Comparison of ENCODE assay signal across 14 mouse cellular contexts in the genomic region with DNA sequence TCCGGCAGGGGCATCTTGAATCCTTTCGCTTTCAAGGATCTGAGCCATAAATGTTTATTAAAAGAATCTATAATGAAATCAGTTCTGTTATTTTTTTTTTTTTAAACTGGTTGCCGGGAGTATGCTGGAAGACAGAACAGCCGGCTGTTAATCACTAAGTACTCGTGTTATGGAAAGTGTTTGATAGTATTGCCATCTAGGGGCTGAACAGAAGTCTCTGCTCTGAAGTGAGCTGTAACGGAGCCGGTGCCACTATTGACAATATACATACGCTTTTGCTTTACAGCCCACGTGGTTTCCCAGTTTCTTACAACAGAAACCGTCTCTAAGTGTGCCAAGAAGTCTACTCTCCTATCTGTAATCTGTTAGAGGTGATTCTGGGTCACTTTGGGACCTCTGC.
DNase-seq lines count a peak whose midpoint lies in the region; ATAC-seq and TF ChIP-seq lines count a peak whose summit lies in the region.
"Had no signal": no experiment of that assay in that cellular context is flagged by ENCODE, and none has a peak within 500 bp of the region (broad histone marks: within the 10 kb centered on the region; RNA-seq: fewer than 3 reads in every experiment).

No protein-coding gene starts in this region.

- WGBS in hindbrain, embryonic 14.5 days = 35% methylated on average over 10 of the region's 10 CpGs
- WGBS in hindbrain, embryonic 12.5 days = 64% methylated on average over 10 of the region's 10 CpGs
- WGBS in lung, embryonic 16.5 days = 14% methylated on average over 10 of the region's 10 CpGs
- WGBS in midbrain, postnatal 0 days = 25% methylated on average over 10 of the region's 10 CpGs
- WGBS in kidney, embryonic 14.5 days = 44% methylated on average over 10 of the region's 10 CpGs

- no peaks in the 10 kb centered on the region for H3K4me1 ChIP-seq in hindbrain, embryonic 14.5 days (replicated peaks; ENCODE audit: control insufficient read depth, insufficient read depth, low read length)
- no peaks in the 10 kb centered on the region for H3K4me1 ChIP-seq in hindbrain, embryonic 12.5 days
- 0 out of 2 replicates have a peak, but pooled peaks cover 2% of the 10 kb centered on the region for H3K4me1 ChIP-seq in lung, embryonic 16.5 days (replicated peaks; ENCODE audit: control insufficient read depth, insufficient read depth, low read length)
- no peaks in the 10 kb centered on the region for H3K4me1 ChIP-seq in midbrain, postnatal 0 days (ENCODE audit: insufficient read depth, low read length)
- H3K4me1 ChIP-seq in kidney, embryonic 14.5 days (ENCODE audit: control insufficient read depth, insufficient read depth, low read length) = no peaks in the 10 kb centered on the region
- H3K4me1 ChIP-seq: neural tube, embryonic 12.5 days had no signal

- H3K27ac ChIP-seq in hindbrain, embryonic 14.5 days = no peak overlapping the region
- H3K27ac ChIP-seq in hindbrain, embryonic 12.5 days = no peak overlapping the region
- no peak overlapping the region for H3K27ac ChIP-seq in lung, embryonic 16.5 days (ENCODE audit: low read length)
- no peak overlapping the region for H3K27ac ChIP-seq in midbrain, postnatal 0 days (ENCODE audit: low read depth, low read length)
- no peak overlapping the region for H3K27ac ChIP-seq in kidney, embryonic 14.5 days (ENCODE audit: low read depth, low read length)
- H3K27ac ChIP-seq: neural tube, embryonic 12.5 days had no signal

- ATAC-seq in hindbrain, embryonic 14.5 days (ENCODE audit: low FRiP score) = no peak
- no peak for ATAC-seq in hindbrain, embryonic 12.5 days (ENCODE audit: low FRiP score)
- peak; percentile 64; the same call in 1 of the 2 replicates for ATAC-seq in lung, embryonic 16.5 days (ENCODE audit: low read depth)
- ATAC-seq in midbrain, postnatal 0 days (ENCODE audit: low FRiP score) = peak; percentile 77; the same call in 1 of the 2 replicates
- ATAC-seq in kidney, embryonic 14.5 days (ENCODE audit: low FRiP score, low TSS enrichment) = no peak
- ATAC-seq: inflammation-experienced regulatory T-cells, adult 6 months had no signal

- H3K36me3 ChIP-seq in hindbrain, embryonic 14.5 days (replicated peaks; ENCODE audit: control insufficient read depth, insufficient read depth) = no peaks in the 10 kb centered on the region
- no peaks in the 10 kb centered on the region for H3K36me3 ChIP-seq in hindbrain, embryonic 12.5 days
- no peaks in the 10 kb centered on the region for H3K36me3 ChIP-seq in lung, embryonic 16.5 days (ENCODE audit: control insufficient read depth, insufficient read depth, low read length)
- H3K36me3 ChIP-seq in midbrain, postnatal 0 days (ENCODE audit: insufficient read depth, low read length) = no peaks in the 10 kb centered on the region
- H3K36me3 ChIP-seq in kidney, embryonic 14.5 days (ENCODE audit: control insufficient read depth, insufficient read depth, low read length) = no peaks in the 10 kb centered on the region
- H3K36me3 ChIP-seq: neural tube, embryonic 12.5 days had no signal

- TF ChIP-seq CTCF in midbrain, postnatal 0 days (IDR thresholded peaks at IDR 0.05) = peak; percentile 77

- H3K27me3 ChIP-seq in hindbrain, embryonic 14.5 days (ENCODE audit: control insufficient read depth, insufficient read depth, low read length) = no peaks in the 10 kb centered on the region
- no peaks in the 10 kb centered on the region for H3K27me3 ChIP-seq in hindbrain, embryonic 12.5 days
- H3K27me3 ChIP-seq in lung, embryonic 16.5 days (ENCODE audit: control insufficient read depth, insufficient read depth, low read depth, low read length) = no peaks in the 10 kb centered on the region
- H3K27me3 ChIP-seq in midbrain, postnatal 0 days (ENCODE audit: insufficient read depth, low read length) = no peaks in the 10 kb centered on the region
- no peaks in the 10 kb centered on the region for H3K27me3 ChIP-seq in kidney, embryonic 14.5 days (ENCODE audit: control insufficient read depth, insufficient read depth, low read length)
- H3K27me3 ChIP-seq: neural tube, embryonic 12.5 days had no signal

- no peak overlapping the region for H3K4me2 ChIP-seq in hindbrain, embryonic 14.5 days (replicated peaks)
- no peak overlapping the region for H3K4me2 ChIP-seq in hindbrain, embryonic 12.5 days (replicated peaks)
- peak overlapping the region; percentile 32 for H3K4me2 ChIP-seq in lung, embryonic 16.5 days (ENCODE audit: low read depth, low read length)
- H3K4me2 ChIP-seq in midbrain, postnatal 0 days (ENCODE audit: low read depth, low read length, poor library complexity, severe bottlenecking) = no peak overlapping the region
- no peak overlapping the region for H3K4me2 ChIP-seq in kidney, embryonic 14.5 days (replicated peaks; ENCODE audit: low read depth, low read length)
- H3K4me2 ChIP-seq: neural tube, embryonic 12.5 days had no signal

- peak; percentile 71 for DNase-seq in hindbrain, embryonic 14.5 days (ENCODE audit: low spot score)
- no peak for DNase-seq in lung, postnatal 25 days (ENCODE audit: low spot score)
- DNase-seq in brain, embryonic 18.5 days (ENCODE audit: low read depth, low spot score) = peak; percentile 59
- DNase-seq in midbrain, postnatal 0 days (ENCODE audit: low spot score) = peak; percentile 87
- DNase-seq in urinary bladder, adult 2 months (ENCODE audit: low spot score) = no peak
- DNase-seq: adrenal gland, adult 8-10 months; cerebellum, adult 8-10 months; layer of hippocampus, postnatal 36 days; thymus, postnatal 14 days had no signal

- no peak overlapping the region for H3K4me3 ChIP-seq in hindbrain, embryonic 14.5 days (replicated peaks; ENCODE audit: low read length)
- H3K4me3 ChIP-seq in hindbrain, embryonic 12.5 days = no peak overlapping the region
- no peak overlapping the region; the same call in 1 of the 2 replicates for H3K4me3 ChIP-seq in lung, embryonic 16.5 days (ENCODE audit: low read length)
- H3K4me3 ChIP-seq in midbrain, postnatal 0 days (ENCODE audit: low read depth, low read length) = no peak overlapping the region
- no peak overlapping the region for H3K4me3 ChIP-seq in kidney, embryonic 14.5 days (ENCODE audit: low read length)
- H3K4me3 ChIP-seq: neural tube, embryonic 12.5 days had no signal

- H3K9me3 ChIP-seq in hindbrain, embryonic 14.5 days (ENCODE audit: control insufficient read depth, low read length) = no peaks in the 10 kb centered on the region
- H3K9me3 ChIP-seq in hindbrain, embryonic 12.5 days (replicated peaks) = no peaks in the 10 kb centered on the region
- H3K9me3 ChIP-seq in lung, embryonic 16.5 days (ENCODE audit: control insufficient read depth, low read length) = no peaks in the 10 kb centered on the region
- no peaks in the 10 kb centered on the region for H3K9me3 ChIP-seq in midbrain, postnatal 0 days (ENCODE audit: low read length)
- H3K9me3 ChIP-seq in kidney, embryonic 14.5 days (ENCODE audit: control insufficient read depth, low read length) = no peaks in the 10 kb centered on the region
- H3K9me3 ChIP-seq: neural tube, embryonic 12.5 days had no signal

- no peak overlapping the region for H3K9ac ChIP-seq in hindbrain, embryonic 14.5 days
- no peak overlapping the region for H3K9ac ChIP-seq in hindbrain, embryonic 12.5 days
- H3K9ac ChIP-seq in lung, embryonic 16.5 days (ENCODE audit: low read length) = no peak overlapping the region
- no peak overlapping the region for H3K9ac ChIP-seq in midbrain, postnatal 0 days (replicated peaks; ENCODE audit: low read length, poor library complexity, severe bottlenecking)
- no peak overlapping the region for H3K9ac ChIP-seq in kidney, embryonic 14.5 days (ENCODE audit: low read depth, low read length)
- H3K9ac ChIP-seq: neural tube, embryonic 12.5 days had no signal

Comparison
In these comparisons a context has a peak if more than half of its experiments do, and no peak if none do; other contexts are left out.
1. ATAC-seq: peak in lung, embryonic 16.5 days (single experiment) and midbrain, postnatal 0 days (single experiment); none in hindbrain, embryonic 14.5 days (single experiment), hindbrain, embryonic 12.5 days (single experiment) and kidney, embryonic 14.5 days (single experiment).
2. DNase-seq: peak in hindbrain, embryonic 14.5 days (single experiment), brain, embryonic 18.5 days (single experiment) and midbrain, postnatal 0 days (single experiment); none in lung, postnatal 25 days (single experiment) and urinary bladder, adult 2 months (single experiment).